In genomic region chr1:60920493-60921355, GRCm38 (mm10) we compare ENCODE assay signal across 10 mouse cellular contexts. TPM values are rescaled to one million over a fixed set of nuclear protein-coding genes. Genes with fewer than 3 reads are reported as not detected.
DNase-seq lines count a peak whose midpoint lies in the region; ATAC-seq and TF ChIP-seq lines count a peak whose summit lies in the region.
"Had no signal": no experiment of that assay in that cellular context is flagged by ENCODE, and none has a peak within 500 bp of the region (broad histone marks: within the 10 kb centered on the region; RNA-seq: fewer than 3 reads in every experiment).

No protein-coding gene starts in this region.

- DNase-seq in midbrain, embryonic 11.5 days (ENCODE audit: low spot score, missing footprints) = peak; percentile 81
- no peak for DNase-seq in midbrain, embryonic 10.5 days (ENCODE audit: low spot score)
- peak; percentile 51 for DNase-seq in forebrain, postnatal 0 days
- no peak for DNase-seq in liver, embryonic 11.5 days (ENCODE audit: low spot score)
- DNase-seq: cerebellum, postnatal 36 days had no signal

- H3K27ac ChIP-seq in forebrain, embryonic 15.5 days (replicated peaks) = peak overlapping the region; percentile 16; the same call in 1 of the 2 replicates
- H3K27ac ChIP-seq in forebrain, embryonic 13.5 days = no peak overlapping the region
- no peak overlapping the region for H3K27ac ChIP-seq in midbrain, embryonic 11.5 days (ENCODE audit: low read depth, low read length)
- H3K27ac ChIP-seq in midbrain, embryonic 10.5 days (replicated peaks) = no peak overlapping the region
- peak overlapping the region; percentile 60 for H3K27ac ChIP-seq in forebrain, postnatal 0 days (ENCODE audit: low read depth, low read length)
- 0 out of 2 replicates have a peak overlapping the region, but pooled peaks have one; percentile 7 for H3K27ac ChIP-seq in stomach, embryonic 15.5 days
- H3K27ac ChIP-seq in liver, embryonic 11.5 days (ENCODE audit: low read depth, low read length) = no peak overlapping the region
- no peak overlapping the region for H3K27ac ChIP-seq in kidney, embryonic 14.5 days (ENCODE audit: low read depth, low read length)

- H3K4me3 ChIP-seq in forebrain, embryonic 15.5 days = no peak overlapping the region
- H3K4me3 ChIP-seq in forebrain, embryonic 13.5 days = no peak overlapping the region
- no peak overlapping the region for H3K4me3 ChIP-seq in midbrain, embryonic 11.5 days (ENCODE audit: low read depth, low read length)
- no peak overlapping the region for H3K4me3 ChIP-seq in midbrain, embryonic 10.5 days
- H3K4me3 ChIP-seq in forebrain, postnatal 0 days (ENCODE audit: low read depth, low read length) = no peak overlapping the region
- H3K4me3 ChIP-seq in stomach, embryonic 15.5 days (replicated peaks) = no peak overlapping the region
- H3K4me3 ChIP-seq in liver, embryonic 11.5 days (ENCODE audit: low read depth, low read length) = no peak overlapping the region
- H3K4me3 ChIP-seq in kidney, embryonic 14.5 days (ENCODE audit: low read length) = no peak overlapping the region
- H3K4me3 ChIP-seq: megakaryocyte, embryonic 14.5 days had no signal

- WGBS in forebrain, embryonic 15.5 days = 79% methylated on average over 24 of the region's 24 CpGs
- 81% methylated on average over 24 of the region's 24 CpGs for WGBS in forebrain, embryonic 13.5 days
- WGBS in midbrain, embryonic 11.5 days = 83% methylated on average over 24 of the region's 24 CpGs
- 85% methylated on average over 24 of the region's 24 CpGs for WGBS in midbrain, embryonic 10.5 days
- WGBS in forebrain, postnatal 0 days = 74% methylated on average over 24 of the region's 24 CpGs
- 74% methylated on average over 24 of the region's 24 CpGs for WGBS in stomach, embryonic 15.5 days
- 82% methylated on average over 24 of the region's 24 CpGs for WGBS in liver, embryonic 11.5 days
- WGBS in kidney, embryonic 14.5 days = 75% methylated on average over 24 of the region's 24 CpGs

- no peaks in the 10 kb centered on the region for H3K9me3 ChIP-seq in forebrain, embryonic 15.5 days
- no peaks in the 10 kb centered on the region for H3K9me3 ChIP-seq in forebrain, embryonic 13.5 days (replicated peaks)
- no peaks in the 10 kb centered on the region for H3K9me3 ChIP-seq in midbrain, embryonic 11.5 days (ENCODE audit: control insufficient read depth, low read length)
- H3K9me3 ChIP-seq in midbrain, embryonic 10.5 days (replicated peaks) = no peaks in the 10 kb centered on the region
- no peaks in the 10 kb centered on the region for H3K9me3 ChIP-seq in forebrain, postnatal 0 days (ENCODE audit: low read length)
- no peaks in the 10 kb centered on the region for H3K9me3 ChIP-seq in stomach, embryonic 15.5 days
- H3K9me3 ChIP-seq in liver, embryonic 11.5 days (ENCODE audit: control insufficient read depth, low read length) = no peaks in the 10 kb centered on the region
- no peaks in the 10 kb centered on the region for H3K9me3 ChIP-seq in kidney, embryonic 14.5 days (ENCODE audit: control insufficient read depth, low read length)
- H3K9me3 ChIP-seq: megakaryocyte, embryonic 14.5 days had no signal

- H3K4me2 ChIP-seq in forebrain, embryonic 15.5 days (replicated peaks) = no peak overlapping the region
- H3K4me2 ChIP-seq in forebrain, embryonic 13.5 days = no peak overlapping the region
- H3K4me2 ChIP-seq in midbrain, embryonic 11.5 days = no peak overlapping the region
- H3K4me2 ChIP-seq in forebrain, postnatal 0 days (ENCODE audit: low read depth) = no peak overlapping the region
- no peak overlapping the region for H3K4me2 ChIP-seq in stomach, embryonic 15.5 days
- no peak overlapping the region for H3K4me2 ChIP-seq in liver, embryonic 11.5 days
- H3K4me2 ChIP-seq in kidney, embryonic 14.5 days (replicated peaks; ENCODE audit: low read depth, low read length) = no peak overlapping the region

- no peaks in the 10 kb centered on the region for H3K4me1 ChIP-seq in forebrain, embryonic 15.5 days
- peaks cover 5% of the 10 kb centered on the region for H3K4me1 ChIP-seq in forebrain, embryonic 13.5 days
- no peaks in the 10 kb centered on the region for H3K4me1 ChIP-seq in midbrain, embryonic 11.5 days (ENCODE audit: control insufficient read depth, insufficient read depth, low read length)
- H3K4me1 ChIP-seq in midbrain, embryonic 10.5 days = peaks cover 7% of the 10 kb centered on the region
- peaks cover 7% of the 10 kb centered on the region; the same call in 1 of the 2 replicates for H3K4me1 ChIP-seq in forebrain, postnatal 0 days (ENCODE audit: insufficient read depth)
- no peaks in the 10 kb centered on the region for H3K4me1 ChIP-seq in stomach, embryonic 15.5 days
- H3K4me1 ChIP-seq in liver, embryonic 11.5 days (replicated peaks; ENCODE audit: control insufficient read depth, insufficient read depth, low read length) = no peaks in the 10 kb centered on the region
- H3K4me1 ChIP-seq in kidney, embryonic 14.5 days (ENCODE audit: control insufficient read depth, insufficient read depth, low read length) = no peaks in the 10 kb centered on the region

- H3K27me3 ChIP-seq in forebrain, embryonic 15.5 days = no peaks in the 10 kb centered on the region
- no peaks in the 10 kb centered on the region for H3K27me3 ChIP-seq in forebrain, embryonic 13.5 days
- H3K27me3 ChIP-seq in midbrain, embryonic 11.5 days (ENCODE audit: control insufficient read depth, insufficient read depth, low read length) = no peaks in the 10 kb centered on the region
- no peaks in the 10 kb centered on the region for H3K27me3 ChIP-seq in midbrain, embryonic 10.5 days (ENCODE audit: low read depth, poor library complexity, severe bottlenecking)
- H3K27me3 ChIP-seq in forebrain, postnatal 0 days (ENCODE audit: insufficient read depth, low read length) = no peaks in the 10 kb centered on the region
- H3K27me3 ChIP-seq in stomach, embryonic 15.5 days (replicated peaks) = no peaks in the 10 kb centered on the region
- no peaks in the 10 kb centered on the region for H3K27me3 ChIP-seq in liver, embryonic 11.5 days (replicated peaks; ENCODE audit: control insufficient read depth, insufficient read depth, low read length)
- no peaks in the 10 kb centered on the region for H3K27me3 ChIP-seq in kidney, embryonic 14.5 days (ENCODE audit: control insufficient read depth, insufficient read depth, low read length)
- H3K27me3 ChIP-seq: megakaryocyte, embryonic 14.5 days had no signal

- no peaks in the 10 kb centered on the region for H3K36me3 ChIP-seq in forebrain, embryonic 15.5 days
- no peaks in the 10 kb centered on the region for H3K36me3 ChIP-seq in forebrain, embryonic 13.5 days (ENCODE audit: poor library complexity, severe bottlenecking)
- no peaks in the 10 kb centered on the region for H3K36me3 ChIP-seq in midbrain, embryonic 11.5 days (ENCODE audit: control insufficient read depth, insufficient read depth, low read length)
- H3K36me3 ChIP-seq in midbrain, embryonic 10.5 days = no peaks in the 10 kb centered on the region
- no peaks in the 10 kb centered on the region for H3K36me3 ChIP-seq in forebrain, postnatal 0 days (ENCODE audit: insufficient read depth)
- H3K36me3 ChIP-seq in stomach, embryonic 15.5 days = no peaks in the 10 kb centered on the region
- H3K36me3 ChIP-seq in liver, embryonic 11.5 days (ENCODE audit: control insufficient read depth, insufficient read depth, low read length) = no peaks in the 10 kb centered on the region
- H3K36me3 ChIP-seq in kidney, embryonic 14.5 days (ENCODE audit: control insufficient read depth, insufficient read depth, low read length) = no peaks in the 10 kb centered on the region

- peak; percentile 29; the same call in 1 of the 2 replicates for ATAC-seq in forebrain, embryonic 15.5 days (replicated peaks)
- ATAC-seq in forebrain, embryonic 13.5 days = no peak
- no peak for ATAC-seq in midbrain, embryonic 11.5 days (ENCODE audit: low FRiP score)
- peak; percentile 91 for ATAC-seq in forebrain, postnatal 0 days
- peak; percentile 79 for ATAC-seq in stomach, embryonic 15.5 days (ENCODE audit: insufficient read depth, low FRiP score, low read depth)
- no peak for ATAC-seq in liver, embryonic 11.5 days (replicated peaks; ENCODE audit: low FRiP score)
- ATAC-seq in kidney, embryonic 14.5 days (ENCODE audit: low FRiP score, low TSS enrichment) = no peak

- no peak for TF ChIP-seq CTCF in forebrain, postnatal 0 days (IDR thresholded peaks at IDR 0.05; ENCODE audit: low read depth)

- no peak overlapping the region for H3K9ac ChIP-seq in forebrain, embryonic 15.5 days (replicated peaks)
- H3K9ac ChIP-seq in forebrain, embryonic 13.5 days = no peak overlapping the region
- H3K9ac ChIP-seq in midbrain, embryonic 11.5 days (ENCODE audit: low read length) = no peak overlapping the region
- no peak overlapping the region for H3K9ac ChIP-seq in forebrain, postnatal 0 days
- H3K9ac ChIP-seq in stomach, embryonic 15.5 days = no peak overlapping the region
- H3K9ac ChIP-seq in liver, embryonic 11.5 days (ENCODE audit: low read depth, low read length) = no peak overlapping the region
- H3K9ac ChIP-seq in kidney, embryonic 14.5 days (ENCODE audit: low read depth, low read length) = no peak overlapping the region

RNA-seq across cellular contexts. Expression of gene Ctla4, which starts 33.9 kb away (rescaled TPM):
- not detected in 2 replicates for polyA plus RNA-seq in forebrain, embryonic 15.5 days (2015; fragmentation: Nextera tagmentation; extraction: Ambion mirVana)
- not detected in 2 replicates for polyA plus RNA-seq in forebrain, embryonic 13.5 days (2015; fragmentation: Nextera tagmentation; extraction: Ambion mirVana)
- not detected in 2 replicates for polyA plus RNA-seq in midbrain, embryonic 11.5 days (2014; fragmentation: Nextera tagmentation; extraction: Ambion mirVana)
- not detected in 2 replicates for polyA plus RNA-seq in midbrain, embryonic 10.5 days (2016; fragmentation: Nextera tagmentation; extraction: Ambion mirVana)
- total RNA-seq in forebrain, postnatal 0 days (2014; rRNA removed) = 0.10 TPM in 1 of 2 replicates, not detected in the other
- polyA plus RNA-seq in forebrain, postnatal 0 days (2015; fragmentation: Nextera tagmentation; extraction: Ambion mirVana) = not detected in 2 replicates
- not detected in 2 replicates for polyA plus RNA-seq in stomach, embryonic 15.5 days (2015; fragmentation: Nextera tagmentation; extraction: Ambion mirVana)
- not detected in 2 replicates for polyA plus RNA-seq in liver, embryonic 11.5 days (2014; fragmentation: Nextera tagmentation; extraction: Ambion mirVana)
- not detected in 2 replicates for polyA plus RNA-seq in kidney, embryonic 14.5 days (2014; fragmentation: Nextera tagmentation; extraction: Ambion mirVana)

RNA-seq across cellular contexts. Expression of gene Icos, which starts 57.0 kb away (rescaled TPM):
- 0.05 and 0.15 TPM in 2 replicates for polyA plus RNA-seq in forebrain, embryonic 15.5 days (2015; fragmentation: Nextera tagmentation; extraction: Ambion mirVana)
- 0.06 TPM in 1 of 2 replicates, not detected in the other for polyA plus RNA-seq in forebrain, embryonic 13.5 days (2015; fragmentation: Nextera tagmentation; extraction: Ambion mirVana)
- 0.04 and 0.10 TPM in 2 replicates for polyA plus RNA-seq in midbrain, embryonic 11.5 days (2014; fragmentation: Nextera tagmentation; extraction: Ambion mirVana)
- polyA plus RNA-seq in midbrain, embryonic 10.5 days (2016; fragmentation: Nextera tagmentation; extraction: Ambion mirVana) = 0.25 TPM in 1 of 2 replicates, not detected in the other
- total RNA-seq in forebrain, postnatal 0 days (2014; rRNA removed) = 0.05 and 0.08 TPM in 2 replicates
- polyA plus RNA-seq in forebrain, postnatal 0 days (2015; fragmentation: Nextera tagmentation; extraction: Ambion mirVana) = 0.06 and 0.13 TPM in 2 replicates
- 0.55 and 0.84 TPM in 2 replicates for polyA plus RNA-seq in stomach, embryonic 15.5 days (2015; fragmentation: Nextera tagmentation; extraction: Ambion mirVana)
- polyA plus RNA-seq in liver, embryonic 11.5 days (2014; fragmentation: Nextera tagmentation; extraction: Ambion mirVana) = 0.32 and 0.73 TPM in 2 replicates
- polyA plus RNA-seq in kidney, embryonic 14.5 days (2014; fragmentation: Nextera tagmentation; extraction: Ambion mirVana) = 0.07 and 0.26 TPM in 2 replicates

Comparison
In these comparisons a context has a peak if more than half of its experiments do, and no peak if none do; other contexts are left out.
1. ATAC-seq: peak in forebrain, embryonic 15.5 days (single experiment), forebrain, postnatal 0 days (single experiment) and stomach, embryonic 15.5 days (single experiment); none in forebrain, embryonic 13.5 days (single experiment), midbrain, embryonic 11.5 days (single experiment), liver, embryonic 11.5 days (single experiment) and kidney, embryonic 14.5 days (single experiment).
2. H3K27ac ChIP-seq: peak in forebrain, embryonic 15.5 days (single experiment), forebrain, postnatal 0 days (single experiment) and stomach, embryonic 15.5 days (single experiment); none in forebrain, embryonic 13.5 days (single experiment), midbrain, embryonic 11.5 days (single experiment), midbrain, embryonic 10.5 days (single experiment), liver, embryonic 11.5 days (single experiment) and kidney, embryonic 14.5 days (single experiment).
3. DNase-seq: peak in midbrain, embryonic 11.5 days (single experiment) and forebrain, postnatal 0 days (single experiment); none in midbrain, embryonic 10.5 days (single experiment) and liver, embryonic 11.5 days (single experiment).